Mouse (Mus musculus) liver, embryonic 12.5 days (tissue): Measurements from ENCODE around the gene Kazn. TPM values are rescaled to one million over a fixed set of nuclear protein-coding genes. Genes with fewer than 3 reads are reported as not detected.

ENCODE experiments used
- ATAC-seq: fragments of 200-750 bp; cut with Nextera tagmentation; 2 replicates; pipeline ENCODE4 v1.8.0; 2017; ENCODE audit warnings: moderate number of reproducible peaks, mild to moderate bottlenecking, moderate library complexity
- H3K27ac ChIP-seq: fragments of 300-500 bp; sonication (generic); 2 replicates; pipeline ENCODE4 v1.5.1; 2016; ENCODE audit warnings: mild to moderate bottlenecking
- H3K27me3 ChIP-seq: fragments of 300-500 bp; sonication (generic); replicated peaks from 2 replicates; pipeline ENCODE4 v1.6.1; 2016; ENCODE audit warnings: mild to moderate bottlenecking, moderate library complexity
- H3K36me3 ChIP-seq: fragments of 300-500 bp; sonication (generic); 2 replicates; pipeline ENCODE4 v1.6.1; 2016; ENCODE audit warnings: mild to moderate bottlenecking, moderate library complexity
- H3K4me1 ChIP-seq: fragments of 300-500 bp; sonication (generic); 2 replicates; pipeline ENCODE4 v1.6.1; 2016
- H3K4me2 ChIP-seq: fragments of 300-500 bp; sonication (generic); 2 replicates; pipeline ENCODE4 v1.6.1; 2016; ENCODE audit warnings: mild to moderate bottlenecking, moderate library complexity
- H3K4me3 ChIP-seq: fragments of 300-500 bp; sonication (generic); 2 replicates; pipeline ENCODE4 v1.5.1; 2016; ENCODE audit warnings: mild to moderate bottlenecking, moderate library complexity
- H3K9ac ChIP-seq: fragments of 300-500 bp; sonication (generic); 2 replicates; pipeline ENCODE4 v1.6.1; 2016; ENCODE audit warnings: mild to moderate bottlenecking, moderate library complexity
- H3K9me3 ChIP-seq: fragments of 300-500 bp; sonication (generic); replicated peaks from 2 replicates; pipeline ENCODE4 v1.6.1; 2016; ENCODE audit warnings: mild to moderate bottlenecking, moderate library complexity
- WGBS: fragments of 180-500 bp; shearing (Covaris S2); methylation state at CpG from one replicate; pipeline ENCODE4 v1.1.7; 2016; ENCODE audit not compliant: insufficient replicate concordance; 5-methylcytosine and 5-hydroxymethylcytosine counted together
- polyA plus RNA-seq: library from polyadenylated mRNA; unstranded; fragments of >200 nt; fragmentation: Nextera tagmentation; extraction: Ambion mirVana; gene quantifications from 2 replicates; pipeline ENCODE4 v1.2.1, GENCODE M21; 2016

Kazn gene
- polyA plus RNA-seq, result 2.1 and 2.8 TPM in 2 replicates

GRCm38 (mm10) chr4:142239240-142240126 lies at the start of gene Kazn:
Gene Kazn, minus strand, starts transcription at chr4:142239401.
- WGBS, result 8% methylated on average over 43 of the region's 46 CpGs
- Histone ChIP-seq H3K27ac (0 out of 2 replicates have a peak within 1 kb of the TSS, but pooled peaks have one; percentile 51), H3K27me3 (peaks cover 36% of the 10 kb centered on the region), H3K9ac (peak within 1 kb of the TSS; percentile 60), H3K4me2 (peak within 1 kb of the TSS; percentile 89), H3K9me3 (no peaks in the 10 kb centered on the region), H3K4me3 (peak within 1 kb of the TSS; percentile 62), H3K36me3 (no peaks in the 10 kb centered on the region), H3K4me1 (peaks cover 36% of the 10 kb centered on the region)
- ATAC-seq, result peak; percentile 70

GRCm38 (mm10) chr4:142285471-142285870 lies 46.3 kb upstream of the Kazn start:
- Histone ChIP-seq H3K9ac (no peak overlapping the region), H3K4me3 (no peak overlapping the region), H3K4me1 (no peaks in the 10 kb centered on the region), H3K9me3 (no peaks in the 10 kb centered on the region), H3K36me3 (no peaks in the 10 kb centered on the region), H3K27ac (no peak overlapping the region), H3K27me3 (no peaks in the 10 kb centered on the region), H3K4me2 (no peak overlapping the region)
- ATAC-seq, result no peak
- 67% methylated on average over 2 of the region's 2 CpGs for WGBS

GRCm38 (mm10) chr4:142283867-142284266 lies 44.7 kb upstream of the Kazn start:
- H3K4me2 ChIP-seq, result no peak overlapping the region
- WGBS, result 80% methylated on average over 5 of the region's 5 CpGs
- no peaks in the 10 kb centered on the region for H3K4me1 ChIP-seq
- H3K27me3 ChIP-seq, result no peaks in the 10 kb centered on the region
- H3K9ac ChIP-seq, result no peak overlapping the region
- H3K27ac ChIP-seq, result no peak overlapping the region
- ATAC-seq, result no peak
- H3K4me3 ChIP-seq, result no peak overlapping the region
- H3K9me3 ChIP-seq, result no peaks in the 10 kb centered on the region
- H3K36me3 ChIP-seq, result no peaks in the 10 kb centered on the region

DNA sequence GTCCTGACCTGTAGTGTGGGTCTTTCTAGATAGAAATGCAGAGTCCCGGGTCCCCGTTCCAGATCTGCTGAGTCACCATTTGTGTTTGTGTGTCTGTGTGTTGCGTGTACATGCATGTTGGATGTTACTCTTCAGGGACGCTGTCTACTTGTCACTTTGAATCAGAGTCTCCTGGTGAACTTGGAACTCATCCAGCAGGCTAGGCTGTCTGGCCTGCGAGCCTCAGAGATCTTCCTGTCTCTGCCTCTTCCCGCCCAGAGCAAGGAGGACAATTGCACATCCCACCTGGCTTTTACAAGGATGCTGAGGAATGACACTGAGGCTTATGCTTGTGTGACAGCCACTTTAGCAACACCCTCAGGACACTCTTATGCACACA lies 39.0 kb upstream of the Kazn start:
- no peaks in the 10 kb centered on the region for H3K4me1 ChIP-seq
- WGBS, result 71% methylated on average over 6 of the region's 6 CpGs
- no peaks in the 10 kb centered on the region for H3K36me3 ChIP-seq
- no peak overlapping the region for H3K4me2 ChIP-seq
- no peaks in the 10 kb centered on the region for H3K9me3 ChIP-seq
- no peak overlapping the region for H3K27ac ChIP-seq
- ATAC-seq, result no peak
- H3K4me3 ChIP-seq, result no peak overlapping the region
- H3K9ac ChIP-seq, result no peak overlapping the region
- H3K27me3 ChIP-seq, result peaks cover 7% of the 10 kb centered on the region; the same call in 1 of the 2 replicates

GRCm38 (mm10) chr4:142277481-142278196 lies 38.4 kb upstream of the Kazn start:
- no peak for ATAC-seq
- Histone ChIP-seq H3K4me3 (no peak overlapping the region), H3K9me3 (no peaks in the 10 kb centered on the region), H3K4me2 (no peak overlapping the region), H3K4me1 (no peaks in the 10 kb centered on the region), H3K27me3 (peaks cover 7% of the 10 kb centered on the region; the same call in 1 of the 2 replicates), H3K9ac (no peak overlapping the region), H3K36me3 (no peaks in the 10 kb centered on the region), H3K27ac (no peak overlapping the region)
- 34% methylated on average over 20 of the region's 20 CpGs for WGBS

DNA sequence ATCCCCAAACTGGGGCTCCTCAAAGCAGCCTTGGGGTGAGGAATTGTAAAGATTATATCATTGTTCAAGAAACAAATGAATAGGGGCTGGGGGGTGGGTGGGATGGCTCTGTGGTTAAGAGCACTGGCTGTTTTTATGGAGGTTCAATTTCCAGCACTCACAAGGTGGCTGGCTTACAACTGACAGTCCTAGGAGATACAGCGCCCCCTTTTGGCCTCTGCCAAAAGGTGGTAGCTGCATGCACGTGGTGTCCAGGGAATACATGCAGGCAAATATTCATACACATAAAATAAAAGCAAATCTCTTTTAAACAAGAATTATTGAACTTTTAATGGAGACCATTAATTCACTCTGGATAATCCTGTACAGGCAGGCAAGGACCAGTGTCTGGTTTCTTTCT lies 36.0 kb upstream of the Kazn start:
- Histone ChIP-seq H3K4me1 (no peaks in the 10 kb centered on the region), H3K9ac (no peak overlapping the region), H3K4me3 (no peak overlapping the region), H3K9me3 (no peaks in the 10 kb centered on the region), H3K4me2 (no peak overlapping the region), H3K27ac (no peak overlapping the region), H3K27me3 (peaks cover 7% of the 10 kb centered on the region; the same call in 1 of the 2 replicates), H3K36me3 (no peaks in the 10 kb centered on the region)
- no peak for ATAC-seq
- WGBS, result 17% methylated on average over 2 of the region's 2 CpGs

- H3K4me2 ChIP-seq, result no peak overlapping the region
- H3K27ac ChIP-seq, result no peak overlapping the region
- WGBS, result 61% methylated on average over 11 of the region's 11 CpGs
- H3K9me3 ChIP-seq, result no peaks in the 10 kb centered on the region
- no peak overlapping the region for H3K4me3 ChIP-seq
- H3K27me3 ChIP-seq, result peaks cover 7% of the 10 kb centered on the region; the same call in 1 of the 2 replicates
- no peak overlapping the region for H3K9ac ChIP-seq
- no peaks in the 10 kb centered on the region for H3K36me3 ChIP-seq
- no peak for ATAC-seq
- no peaks in the 10 kb centered on the region for H3K4me1 ChIP-seq
These were observed 35.4 kb upstream of the Kazn start for GRCm38 (mm10) chr4:142274441-142275234.

GRCm38 (mm10) chr4:142271506-142271905 lies 32.3 kb upstream of the Kazn start:
- WGBS, result 66% methylated on average over 3 of the region's 3 CpGs

DNA sequence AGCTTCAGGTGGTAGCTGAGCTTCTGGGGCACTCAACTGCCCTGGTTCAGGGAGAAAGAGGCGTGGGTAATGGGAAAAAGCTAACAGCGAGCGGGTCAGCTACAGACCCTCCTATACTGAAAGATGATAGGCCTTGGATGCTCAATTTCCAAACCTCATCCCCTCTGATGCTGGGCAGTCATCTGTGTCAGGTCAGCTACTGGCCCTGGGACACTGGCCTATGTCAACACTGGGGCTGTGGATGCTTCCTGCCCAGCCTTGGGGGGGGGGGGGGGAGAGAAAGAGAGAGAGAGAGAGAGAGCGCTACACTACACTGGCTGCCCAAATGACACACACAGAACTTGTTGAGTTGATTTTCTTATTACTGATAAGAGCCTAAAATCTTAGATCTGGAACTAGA lies 28.6 kb upstream of the Kazn start:
- H3K27ac ChIP-seq, result no peak overlapping the region
- H3K4me3 ChIP-seq, result no peak overlapping the region
- no peaks in the 10 kb centered on the region for H3K27me3 ChIP-seq
- no peak overlapping the region for H3K9ac ChIP-seq
- H3K4me2 ChIP-seq, result no peak overlapping the region
- H3K4me1 ChIP-seq, result no peaks in the 10 kb centered on the region
- WGBS, result 41% methylated on average over 3 of the region's 4 CpGs
- H3K36me3 ChIP-seq, result no peaks in the 10 kb centered on the region
- no peak for ATAC-seq
- no peaks in the 10 kb centered on the region for H3K9me3 ChIP-seq

More at GRCm38 (mm10) chr4:142271506-142271905, 32.3 kb upstream of the Kazn start:
- no peaks in the 10 kb centered on the region for H3K4me1 ChIP-seq
- H3K27ac ChIP-seq, result no peak overlapping the region
- H3K4me3 ChIP-seq, result no peak overlapping the region
- ATAC-seq, result no peak
- H3K9me3 ChIP-seq, result no peaks in the 10 kb centered on the region
- no peaks in the 10 kb centered on the region for H3K27me3 ChIP-seq
- H3K4me2 ChIP-seq, result no peak overlapping the region
- no peaks in the 10 kb centered on the region for H3K36me3 ChIP-seq
- no peak overlapping the region for H3K9ac ChIP-seq

- ATAC-seq, result no peak
- Histone ChIP-seq H3K4me3 (no peak overlapping the region), H3K27me3 (no peaks in the 10 kb centered on the region), H3K27ac (no peak overlapping the region), H3K36me3 (no peaks in the 10 kb centered on the region), H3K4me2 (no peak overlapping the region), H3K9me3 (no peaks in the 10 kb centered on the region), H3K4me1 (no peaks in the 10 kb centered on the region), H3K9ac (no peak overlapping the region)
- 19% methylated on average over 4 of the region's 4 CpGs for WGBS
These were observed 28.2 kb upstream of the Kazn start for GRCm38 (mm10) chr4:142267348-142267819.

DNA sequence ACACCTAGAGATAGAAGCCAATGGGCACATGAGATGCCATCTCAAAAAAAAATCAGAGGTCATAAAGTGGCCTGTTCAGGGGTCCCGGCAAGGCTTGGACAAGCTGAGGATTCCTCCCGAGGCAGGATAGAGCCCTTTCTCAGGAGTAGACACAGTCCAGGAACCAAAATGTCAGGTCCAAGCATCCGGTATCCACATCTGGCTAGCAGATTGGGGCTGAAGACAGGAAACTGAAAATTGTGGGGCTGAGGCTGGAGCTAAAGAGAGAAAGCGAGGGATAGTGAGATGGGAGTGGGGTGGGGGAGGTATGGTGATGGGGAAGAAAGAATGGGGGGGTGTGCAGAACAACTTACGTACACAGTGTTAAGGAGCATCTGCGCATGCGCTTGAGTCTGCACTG lies 25.1 kb upstream of the Kazn start:
- Histone ChIP-seq H3K9ac (no peak overlapping the region), H3K4me2 (no peak overlapping the region), H3K27me3 (no peaks in the 10 kb centered on the region), H3K9me3 (no peaks in the 10 kb centered on the region), H3K4me3 (no peak overlapping the region), H3K36me3 (no peaks in the 10 kb centered on the region), H3K4me1 (no peaks in the 10 kb centered on the region), H3K27ac (no peak overlapping the region)
- ATAC-seq, result no peak
- 81% methylated on average over 7 of the region's 7 CpGs for WGBS
